Mouse (Mus musculus) stomach, embryonic 16.5 days (tissue): Measurements from ENCODE around the gene Olfr430. TPM values are rescaled to one million over a fixed set of nuclear protein-coding genes. Genes with fewer than 3 reads are reported as not detected.

ENCODE experiments used
- ATAC-seq: fragments of 200-750 bp; cut with Nextera tagmentation; 2 replicates; pipeline ENCODE4 v1.8.0; 2017; ENCODE audit warnings: moderate number of reproducible peaks, moderate TSS enrichment; ENCODE audit not compliant: insufficient read depth, low FRiP score
- H3K27ac ChIP-seq: fragments of 300-500 bp; sonication (generic); 2 replicates; pipeline ENCODE4 v1.5.1; 2014; ENCODE audit warnings: low read length
- H3K27me3 ChIP-seq: fragments of 300-500 bp; sonication (generic); 2 replicates; pipeline ENCODE4 v1.6.1; 2014; ENCODE audit warnings: low read length, control low read depth, mixed read lengths; ENCODE audit not compliant: control insufficient read depth, insufficient read depth
- H3K36me3 ChIP-seq: fragments of 300-500 bp; sonication (generic); 2 replicates; pipeline ENCODE4 v1.6.1; 2014; ENCODE audit warnings: low read length; ENCODE audit not compliant: control insufficient read depth, insufficient read depth
- H3K4me1 ChIP-seq: fragments of 300-500 bp; sonication (generic); 2 replicates; pipeline ENCODE4 v1.6.1; 2014; ENCODE audit warnings: low read length, control low read depth, mixed read lengths; ENCODE audit not compliant: control insufficient read depth, insufficient read depth
- H3K4me2 ChIP-seq: fragments of 300-500 bp; sonication (generic); 2 replicates; pipeline ENCODE4 v1.6.1; 2014; ENCODE audit warnings: low read depth, low read length, mixed read lengths
- H3K4me3 ChIP-seq: fragments of 300-500 bp; sonication (generic); replicated peaks from 2 replicates; pipeline ENCODE4 v1.5.1; 2014; ENCODE audit warnings: mild to moderate bottlenecking, low read length
- H3K9ac ChIP-seq: fragments of 300-500 bp; sonication (generic); 2 replicates; pipeline ENCODE4 v1.6.1; 2014; ENCODE audit warnings: low read length
- H3K9me3 ChIP-seq: fragments of 300-500 bp; sonication (generic); replicated peaks from 2 replicates; pipeline ENCODE4 v1.6.1; 2016; ENCODE audit warnings: low read length, control low read depth; ENCODE audit not compliant: control insufficient read depth
- WGBS: fragments of 180-500 bp; shearing (Covaris S2); extraction: QIAGEN DNeasy Blood & Tissue Kit; methylation state at CpG from one replicate; pipeline ENCODE4 v1.1.7; 2014; 5-methylcytosine and 5-hydroxymethylcytosine counted together
- polyA plus RNA-seq: library from polyadenylated mRNA; unstranded; fragments of >200 nt; fragmentation: Nextera tagmentation; extraction: Ambion mirVana; gene quantifications from 2 replicates; pipeline ENCODE4 v1.2.1, GENCODE M21; 2015

Gene Olfr430
- polyA plus RNA-seq, 1 experiment from 2014 or later: not detected

GRCm38 (mm10) chr1:174121062-174121461, 54.7 kb downstream of the Olfr430 start, which contains the start of gene Olfr231:
Gene Olfr231, minus strand, starts transcription at chr1:174121162.
- Histone ChIP-seq H3K27ac (no peak within 1 kb of the TSS), H3K4me3 (no peak within 1 kb of the TSS), H3K9ac (no peak within 1 kb of the TSS), H3K4me2 (no peak within 1 kb of the TSS), H3K4me1 (no peaks in the 10 kb centered on the region), H3K27me3 (no peaks in the 10 kb centered on the region), H3K36me3 (no peaks in the 10 kb centered on the region), H3K9me3 (no peaks in the 10 kb centered on the region)
- WGBS: 52% methylated on average over 2 of the region's 2 CpGs
- ATAC-seq: no peak

Other genes starting within 250 kb of the Olfr430 start
- 1.1 and 1.5 TPM in 2 replicates for gene Ifi211, start 153.6 kb upstream of the Olfr430 start, polyA plus RNA-seq
- 4.8 and 5.4 TPM in 2 replicates for gene Mndal, start 124.1 kb upstream of the Olfr430 start, polyA plus RNA-seq
- gene Ifi203, start 123.9 kb upstream of the Olfr430 start, polyA plus RNA-seq: 1.8 and 1.9 TPM in 2 replicates
- gene Ifi202b, start 83.9 kb upstream of the Olfr430 start, polyA plus RNA-seq: 2.2 and 2.3 TPM in 2 replicates
- 0.44 and 0.81 TPM in 2 replicates for gene Ifi205, start 34.8 kb upstream of the Olfr430 start, polyA plus RNA-seq
- gene Olfr433, start 25.9 kb upstream of the Olfr430 start, polyA plus RNA-seq: 0.04 TPM in 1 of 2 replicates, not detected in the other
- gene Olfr432, start 17.4 kb upstream of the Olfr430 start, polyA plus RNA-seq: not detected in 2 replicates
- gene Olfr429, start 17.7 kb downstream of the Olfr430 start, polyA plus RNA-seq: not detected in 2 replicates
- not detected in 2 replicates for gene Olfr427, start 30.3 kb downstream of the Olfr430 start, polyA plus RNA-seq
- not detected in 2 replicates for gene Olfr231, start 54.6 kb downstream of the Olfr430 start, polyA plus RNA-seq
- gene Olfr424, start 64.9 kb downstream of the Olfr430 start, polyA plus RNA-seq: not detected in 2 replicates
- gene Olfr420, start 89.0 kb downstream of the Olfr430 start, polyA plus RNA-seq: not detected in 2 replicates
- 1.5 and 2.4 TPM in 2 replicates for gene Spta1, start 106.2 kb downstream of the Olfr430 start, polyA plus RNA-seq
- not detected in 2 replicates for gene Olfr419, start 185.5 kb downstream of the Olfr430 start, polyA plus RNA-seq